Mouse (Mus musculus) CH12.LX (cell line): ENCODE results near the gene Gm16181. TPM values are rescaled to one million over a fixed set of nuclear protein-coding genes. Genes with fewer than 3 reads are reported as not detected.

Experiments used
- DNase-seq: peaks from one replicate; pipeline ENCODE4 v3.0.0-alpha.2; 2013; ENCODE audit errors: extremely low read depth
- H3K27ac ChIP-seq: 2 replicates; pipeline ENCODE4 v1.5.1; 2012; ENCODE audit warnings: low read depth, mild to moderate bottlenecking, control low read depth, moderate library complexity; ENCODE audit not compliant: insufficient read depth
- H3K27me3 ChIP-seq: replicated peaks from 2 replicates; pipeline ENCODE3; 2012; ENCODE audit warnings: inconsistent platforms
- H3K36me3 ChIP-seq, 2 experiments: replicated peaks in 1 of 2; 2 replicates each; pipeline versions ENCODE3 to v1.6.1; 2012; ENCODE audit warnings: inconsistent platforms in 1 of 2, low read length in 1 of 2, mild to moderate bottlenecking in 1 of 2, mixed read lengths in 1 of 2, moderate library complexity in 1 of 2; ENCODE audit not compliant: control insufficient read depth in 1 of 2, insufficient read depth in 1 of 2
- H3K4me1 ChIP-seq, 2 experiments: 2 replicates each; pipeline ENCODE4 v1.6.1; 2012; ENCODE audit warnings: inconsistent platforms in 1 of 2, moderate library complexity in 1 of 2; ENCODE audit not compliant: insufficient read depth in 2 of 2, control insufficient read depth in 1 of 2
- H3K4me2 ChIP-seq: 2 replicates; pipeline ENCODE4 v1.6.1; 2012; ENCODE audit warnings: low read depth, mild to moderate bottlenecking, control low read depth; ENCODE audit not compliant: poor library complexity, insufficient read depth, severe bottlenecking
- H3K4me3 ChIP-seq, 3 experiments: fragments of 150-350 bp in 1 of 3; sonication (generic) in 1 of 3; replicated peaks in 1 of 3; 2 replicates each; pipeline versions ENCODE3 to v1.5.1; 2011 to 2012; ENCODE audit warnings: low read depth in 2 of 3, low read length in 2 of 3, mild to moderate bottlenecking in 2 of 3, moderate library complexity in 2 of 3, control low read depth in 1 of 3, improper control_type of control experiment in 1 of 3, inconsistent platforms in 1 of 3, mixed read lengths in 1 of 3; ENCODE audit not compliant: poor library complexity in 1 of 3
- H3K79me2 ChIP-seq: replicated peaks from 2 replicates; pipeline ENCODE4 v1.6.1; 2012; ENCODE audit warnings: mild to moderate bottlenecking, moderate library complexity; ENCODE audit not compliant: control insufficient read depth, poor library complexity, insufficient read depth, severe bottlenecking; ENCODE audit errors: extremely low read depth
- H3K9ac ChIP-seq: 2 replicates; pipeline ENCODE4 v1.6.1; 2012; ENCODE audit warnings: low read depth, mild to moderate bottlenecking, control low read depth, moderate library complexity; ENCODE audit not compliant: insufficient read depth
- H3K9me3 ChIP-seq: replicated peaks from 2 replicates; pipeline ENCODE3; 2012; ENCODE audit warnings: low read length, inconsistent platforms, mixed read lengths
- BHLHE40 ChIP-seq: IDR thresholded peaks from 2 replicates; pipeline ENCODE4 v1.6.1; 2011; ENCODE audit warnings: mild to moderate bottlenecking, low read depth, low read length, improper control_type of control experiment
- CTCF ChIP-seq, 2 experiments: IDR thresholded peaks in 1 of 2; conservative IDR thresholded peaks in 1 of 2; 2 replicates each; pipeline ENCODE4 v1.5.1; 2011 to 2012; ENCODE audit warnings: low read depth in 2 of 2, low read length in 2 of 2, improper control_type of control experiment in 1 of 2, inconsistent platforms in 1 of 2, mild to moderate bottlenecking in 1 of 2, moderate library complexity in 1 of 2
- ELF1 ChIP-seq: IDR thresholded peaks from 2 replicates; pipeline ENCODE4 v1.6.1; 2014; ENCODE audit warnings: low read depth, mild to moderate bottlenecking, inconsistent platforms, low read length, improper control_type of control experiment
- EP300 ChIP-seq: IDR thresholded peaks from 2 replicates; pipeline ENCODE4 v1.6.1; 2011; ENCODE audit warnings: low read length, improper control_type of control experiment
- GABPA ChIP-seq: IDR thresholded peaks from 2 replicates; pipeline ENCODE4 v1.6.1; 2012; ENCODE audit warnings: low read depth, low read length, improper control_type of control experiment, inconsistent platforms; ENCODE audit not compliant: insufficient replicate concordance
- HCFC1 ChIP-seq: IDR thresholded peaks from 2 replicates; pipeline ENCODE4 v1.6.1; 2012; ENCODE audit warnings: low read depth, mild to moderate bottlenecking, inconsistent platforms, low read length, improper control_type of control experiment
- IRF4 ChIP-seq: IDR thresholded peaks from 2 replicates; pipeline ENCODE4 v1.6.1; 2014; ENCODE audit warnings: low read depth, mild to moderate bottlenecking, inconsistent platforms, low read length, improper control_type of control experiment
- JUN ChIP-seq: IDR thresholded peaks from 2 replicates; pipeline ENCODE4 v1.6.1; 2011; ENCODE audit warnings: low read depth, mild to moderate bottlenecking, low read length, improper control_type of control experiment, moderate library complexity; ENCODE audit not compliant: insufficient read depth
- JUND ChIP-seq: conservative IDR thresholded peaks from 2 replicates; pipeline ENCODE4 v1.6.1; 2011; ENCODE audit warnings: low read depth, low read length, improper control_type of control experiment
- KAT2A ChIP-seq: IDR thresholded peaks from 2 replicates; pipeline ENCODE4 v1.6.1; 2012; ENCODE audit warnings: low read length, improper control_type of control experiment, inconsistent platforms; ENCODE audit not compliant: insufficient replicate concordance
- MAFK ChIP-seq: IDR thresholded peaks from 2 replicates; pipeline ENCODE4 v1.6.1; 2011; ENCODE audit warnings: low read length, improper control_type of control experiment; ENCODE audit not compliant: insufficient replicate concordance
- MAX ChIP-seq: IDR thresholded peaks from 2 replicates; pipeline ENCODE4 v1.6.1; 2011; ENCODE audit warnings: low read length, improper control_type of control experiment
- MEF2A ChIP-seq: IDR thresholded peaks from 2 replicates; pipeline ENCODE4 v1.6.1; 2014; ENCODE audit warnings: low read depth, mild to moderate bottlenecking, inconsistent platforms, low read length, improper control_type of control experiment, borderline replicate concordance
- MXI1 ChIP-seq: IDR thresholded peaks from 2 replicates; pipeline ENCODE4 v1.6.1; 2011; ENCODE audit warnings: mild to moderate bottlenecking, low read depth, low read length, improper control_type of control experiment
- NRF1 ChIP-seq: IDR thresholded peaks from 2 replicates; pipeline ENCODE4 v1.6.1; 2014; ENCODE audit warnings: low read depth, mild to moderate bottlenecking, inconsistent platforms, low read length, improper control_type of control experiment, moderate library complexity
- POLR2A ChIP-seq: IDR thresholded peaks from 2 replicates; pipeline ENCODE4 v1.6.1; 2011; ENCODE audit warnings: low read depth, mild to moderate bottlenecking, improper control_type of control experiment, low read length
- RAD21 ChIP-seq: IDR thresholded peaks from 2 replicates; pipeline ENCODE4 v1.6.1; 2011; ENCODE audit warnings: low read depth, mild to moderate bottlenecking, low read length, improper control_type of control experiment, moderate library complexity
- SIN3A ChIP-seq: IDR thresholded peaks from 2 replicates; pipeline ENCODE4 v1.6.1; 2012; ENCODE audit warnings: low read length, improper control_type of control experiment, inconsistent platforms
- SMC3 ChIP-seq: IDR thresholded peaks from 2 replicates; pipeline ENCODE4 v1.6.1; 2011; ENCODE audit warnings: low read depth, low read length, improper control_type of control experiment
- TBP ChIP-seq: conservative IDR thresholded peaks from 2 replicates; pipeline ENCODE4 v1.6.1; 2011; ENCODE audit warnings: low read depth, low read length, improper control_type of control experiment
- TCF12 ChIP-seq: IDR thresholded peaks from 2 replicates; pipeline ENCODE4 v1.6.1; 2014; ENCODE audit warnings: low read depth, mild to moderate bottlenecking, inconsistent platforms, low read length, improper control_type of control experiment
- USF2 ChIP-seq: conservative IDR thresholded peaks from 2 replicates; pipeline ENCODE4 v1.6.1; 2011; ENCODE audit warnings: low read depth, low read length, improper control_type of control experiment
- ZKSCAN1 ChIP-seq: IDR thresholded peaks from 2 replicates; pipeline ENCODE4 v1.6.1; 2012; ENCODE audit warnings: low read depth, inconsistent platforms, low read length, improper control_type of control experiment, borderline replicate concordance
- ZNF384 ChIP-seq: IDR thresholded peaks from 2 replicates; pipeline ENCODE4 v1.6.1; 2012; ENCODE audit warnings: low read depth, low read length, improper control_type of control experiment, inconsistent platforms
- dilution Hi-C: fragments of 300-500 bp; cut with MboI; formaldehyde crosslinking; loops from 2 replicates; pipeline ENCODE4 v1.14.3; 2020; ENCODE audit warnings: low sequenced_read_pairs; ENCODE audit not compliant: extremely low pct_unique_long_range_greater_than_20kb, extremely low pct_ligation_motif_present
- in situ Hi-C: fragments of 300-500 bp; cut with MboI; formaldehyde crosslinking; loops from 3 replicates; pipeline ENCODE4 v1.14.3; 2019; ENCODE audit warnings: low sequenced_read_pairs, low pct_ligation_motif_present, low pct_unique_long_range_greater_than_20kb, mixed read lengths
- polyA plus RNA-seq: library from polyadenylated mRNA; unstranded; fragments of >175 nt; gene quantifications from 2 replicates; pipeline ENCODE4 v1.2.1, GENCODE M21; 2012; ENCODE audit warnings: low read depth; ENCODE audit not compliant: insufficient read length
- total RNA-seq, 2 experiments: library from RNA; depleted of rRNA; stranded (reverse); fragments of 300-350 nt in 1 of 2; fragments of >200 nt in 1 of 2; gene quantifications; 2 replicates each; pipeline ENCODE4 v1.2.3; 2012 to 2014

Gene Gm16181
- total and polyA plus RNA-seq, 3 experiments, result not detected

GRCm38 (mm10) chr17:35224641-35225040, 4.0 kb downstream of the Gm16181 start:
- Histone ChIP-seq H3K4me2 (no peak overlapping the region), H3K27me3 (no peaks in the 10 kb centered on the region), H3K4me1 (peaks cover 21 to 76% of the 10 kb centered on the region in 2 experiments), H3K4me3 (no peak overlapping the region), H3K79me2 (no peaks in the 10 kb centered on the region; the same call in none of the 2 replicates), H3K27ac (no peak overlapping the region), H3K36me3 (peaks cover 48 to 76% of the 10 kb centered on the region in 2 experiments), H3K9me3 (no peaks in the 10 kb centered on the region), H3K9ac (no peak overlapping the region)
- TF ChIP-seq HCFC1, result no peak
- peak; percentile 13; the same call in 1 of the 2 replicates for TF ChIP-seq SMC3
- no peak for DNase-seq
- dilution Hi-C loops, result no loop called here
- in situ Hi-C loops, result no loop called here

- no peak overlapping the region for H3K9ac ChIP-seq
- H3K9me3 ChIP-seq, result no peaks in the 10 kb centered on the region
- H3K4me2 ChIP-seq, result no peak overlapping the region
- dilution Hi-C loops (no loop called here), in situ Hi-C loops (no loop called here)
- no peak for TF ChIP-seq IRF4
- TF ChIP-seq TCF12, result no peak
- no peak for TF ChIP-seq ZNF384
- no peak for TF ChIP-seq JUN
- no peak for TF ChIP-seq SIN3A
- TF ChIP-seq ZKSCAN1, result no peak
- TF ChIP-seq MEF2A, result no peak
- TF ChIP-seq RAD21, result no peak
- TF ChIP-seq GABPA, result no peak
- H3K27me3 ChIP-seq, result no peaks in the 10 kb centered on the region
- H3K79me2 ChIP-seq, result peaks cover 3% of the 10 kb centered on the region
- H3K27ac ChIP-seq, result no peak overlapping the region
- peaks cover 50 to 78% of the 10 kb centered on the region in 2 experiments for H3K36me3 ChIP-seq
- H3K4me3 ChIP-seq, result no peak overlapping the region
- DNase-seq, result no peak
- peaks cover 15 to 75% of the 10 kb centered on the region in 2 experiments for H3K4me1 ChIP-seq
These were observed 4.8 kb downstream of the Gm16181 start for GRCm38 (mm10) chr17:35225456-35225855.

DNA sequence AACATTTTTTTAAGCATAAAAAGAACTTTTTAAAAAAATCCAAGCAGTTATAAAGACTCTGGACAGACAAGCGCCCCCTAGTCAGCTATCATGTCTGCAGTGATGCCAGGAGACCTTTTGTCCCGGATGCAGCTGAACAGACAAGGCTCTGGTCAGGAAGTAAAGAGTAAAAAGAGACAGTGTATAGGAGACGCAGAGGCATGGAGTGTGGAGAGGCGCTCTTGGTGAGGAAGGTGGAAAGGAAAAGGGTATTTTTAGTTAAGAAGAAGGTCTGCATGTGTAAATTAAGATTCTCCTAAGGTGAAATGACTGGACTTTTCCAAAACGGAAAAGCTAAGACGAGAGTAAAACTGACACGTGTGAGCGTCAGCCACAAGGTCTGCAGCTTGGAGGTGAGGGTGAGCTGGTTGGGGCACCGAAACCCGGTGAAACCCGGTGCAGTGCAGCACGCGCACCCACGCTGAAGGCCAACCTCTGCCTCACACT, 6.0 kb downstream of the Gm16181 start:
- DNase-seq, result no peak
- TF ChIP-seq USF2 (no peak), RAD21 (no peak; the same call in 1 of the 2 replicates), ZNF384 (no peak), POLR2A (no peak), EP300 (peak; percentile 78), JUND (peak; percentile 78), TBP (no peak), SIN3A (peak; percentile 60; the same call in 1 of the 2 replicates), MXI1 (peak; percentile 24; the same call in 1 of the 2 replicates), ZKSCAN1 (no peak), SMC3 (peak; percentile 14; the same call in 1 of the 2 replicates), MEF2A (peak; percentile 79), KAT2A (no peak), MAFK (0 out of 2 replicates have a peak, but pooled peaks have one; percentile 43), JUN (peak; percentile 58), NRF1 (0 out of 2 replicates have a peak, but pooled peaks have one; percentile 6), MAX (peak; percentile 53; the same call in 1 of the 2 replicates), CTCF (conservative IDR thresholded peaks at IDR 0.05 in 1 of 2, IDR thresholded peaks at IDR 0.05 in 1 of 2; ENCODE audit: low read depth in 2 of 2, low read length in 2 of 2) (peak in 1 of 2 experiments; percentile 47; a peak in 2 of 4 replicates), ELF1 (peak; percentile 30; the same call in 1 of the 2 replicates), BHLHE40 (peak; percentile 98)

More for the DNA sequence above, 6.0 kb downstream of the Gm16181 start:
- peaks cover 54 to 79% of the 10 kb centered on the region in 2 experiments for H3K36me3 ChIP-seq
- H3K9me3 ChIP-seq, result no peaks in the 10 kb centered on the region
- 0 out of 2 replicates have a peak overlapping the region, but pooled peaks have one; percentile 36 for H3K27ac ChIP-seq
- no peak overlapping the region for H3K9ac ChIP-seq
- peak overlapping the region; percentile 37 for H3K4me2 ChIP-seq
- H3K27me3 ChIP-seq, result no peaks in the 10 kb centered on the region
- H3K79me2 ChIP-seq, result peaks cover 11% of the 10 kb centered on the region
- dilution Hi-C loops, result no loop called here
- no peak overlapping the region for H3K4me3 ChIP-seq
- peaks cover 20 to 78% of the 10 kb centered on the region in 2 experiments for H3K4me1 ChIP-seq
- in situ Hi-C loops, result no loop called here
